Mouse (Mus musculus) hindbrain, embryonic 11.5 days (tissue): ENCODE measurements around the gene Gabarap. TPM values are rescaled to one million over a fixed set of nuclear protein-coding genes. Genes with fewer than 3 reads are reported as not detected.
"Not testable (repeated sequence)": the region's sequence is repeated elsewhere in the genome, so short reads cannot be mapped to it uniquely, and the experiment has no call there.

Source experiments
- ATAC-seq: fragments of 200-750 bp; cut with Nextera tagmentation; 2 replicates; pipeline ENCODE4 v1.8.0; 2017; ENCODE audit warnings: mild to moderate bottlenecking, moderate TSS enrichment, moderate library complexity; ENCODE audit not compliant: low FRiP score
- DNase-seq: peaks from one replicate; pipeline ENCODE4 v3.0.0-alpha.2; 2015; ENCODE audit warnings: low spot score
- H3K27ac ChIP-seq: fragments of 300-500 bp; sonication (generic); 2 replicates; pipeline ENCODE4 v1.5.1; 2014; ENCODE audit warnings: mild to moderate bottlenecking, low read depth, low read length
- H3K27me3 ChIP-seq: fragments of 300-500 bp; sonication (generic); 2 replicates; pipeline ENCODE4 v1.6.1; 2014; ENCODE audit warnings: mild to moderate bottlenecking, low read length, moderate library complexity, mixed read lengths; ENCODE audit not compliant: control insufficient read depth, insufficient read depth
- H3K36me3 ChIP-seq: fragments of 300-500 bp; sonication (generic); 2 replicates; pipeline ENCODE4 v1.6.1; 2014; ENCODE audit warnings: mild to moderate bottlenecking, low read length, moderate library complexity, mixed read lengths; ENCODE audit not compliant: control insufficient read depth, insufficient read depth
- H3K4me1 ChIP-seq: fragments of 300-500 bp; sonication (generic); replicated peaks from 2 replicates; pipeline ENCODE4 v1.6.1; 2014; ENCODE audit warnings: low read length, mixed read lengths; ENCODE audit not compliant: control insufficient read depth, insufficient read depth
- H3K4me2 ChIP-seq: fragments of 300-500 bp; sonication (generic); replicated peaks from 2 replicates; pipeline ENCODE4 v1.6.1; 2014; ENCODE audit warnings: mild to moderate bottlenecking, low read depth, low read length
- H3K4me3 ChIP-seq: fragments of 300-500 bp; sonication (generic); 2 replicates; pipeline ENCODE4 v1.5.1; 2014; ENCODE audit warnings: low read depth, low read length
- H3K9ac ChIP-seq: fragments of 300-500 bp; sonication (generic); 2 replicates; pipeline ENCODE4 v1.6.1; 2014; ENCODE audit warnings: low read depth, low read length
- H3K9me3 ChIP-seq: fragments of 300-500 bp; sonication (generic); 2 replicates; pipeline ENCODE4 v1.6.1; 2016; ENCODE audit warnings: low read length; ENCODE audit not compliant: control insufficient read depth
- WGBS: fragments of 180-500 bp; shearing (Covaris S2); extraction: QIAGEN DNeasy Blood & Tissue Kit; methylation state at CpG from one replicate; pipeline ENCODE4 v1.1.7; 2014; 5-methylcytosine and 5-hydroxymethylcytosine counted together
- polyA plus RNA-seq: library from polyadenylated mRNA; unstranded; fragments of >200 nt; fragmentation: Nextera tagmentation; extraction: Ambion mirVana; gene quantifications from 2 replicates; pipeline ENCODE4 v1.2.1, GENCODE M21; 2014

Gene Gabarap
- polyA plus RNA-seq, 1 experiment from 2014 or later = 643 TPM

DNA sequence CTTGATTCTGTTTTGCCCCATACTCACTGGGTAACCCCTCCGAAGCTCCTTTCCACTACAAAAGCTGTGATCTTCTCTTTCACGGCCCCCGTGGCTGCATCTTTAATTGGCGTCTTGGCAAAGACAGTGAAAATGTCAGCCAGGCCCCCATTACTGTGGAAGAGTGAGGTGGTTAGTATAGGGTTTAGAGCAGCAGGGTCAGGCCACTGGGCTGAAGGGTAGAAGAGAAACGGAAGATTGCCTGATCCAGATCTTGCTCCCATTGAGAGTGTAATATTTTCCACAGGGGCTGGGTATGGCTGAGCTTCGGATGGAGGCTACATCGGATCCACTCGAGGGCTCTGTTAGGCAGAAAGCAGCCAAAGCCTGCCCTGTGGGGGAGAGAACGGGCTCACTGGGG is 22.0 kb downstream of the Gabarap start:
- no peak overlapping the region for H3K9ac ChIP-seq
- WGBS = 94% methylated on average over 9 of the region's 9 CpGs
- no peaks in the 10 kb centered on the region for H3K9me3 ChIP-seq
- DNase-seq = no peak
- no peak overlapping the region for H3K27ac ChIP-seq
- H3K4me3 ChIP-seq = no peak overlapping the region
- no peak overlapping the region for H3K4me2 ChIP-seq
- no peak for ATAC-seq
- peaks cover 11% of the 10 kb centered on the region for H3K4me1 ChIP-seq
- H3K36me3 ChIP-seq = peaks cover 18% of the 10 kb centered on the region
- H3K27me3 ChIP-seq = no peaks in the 10 kb centered on the region

DNA sequence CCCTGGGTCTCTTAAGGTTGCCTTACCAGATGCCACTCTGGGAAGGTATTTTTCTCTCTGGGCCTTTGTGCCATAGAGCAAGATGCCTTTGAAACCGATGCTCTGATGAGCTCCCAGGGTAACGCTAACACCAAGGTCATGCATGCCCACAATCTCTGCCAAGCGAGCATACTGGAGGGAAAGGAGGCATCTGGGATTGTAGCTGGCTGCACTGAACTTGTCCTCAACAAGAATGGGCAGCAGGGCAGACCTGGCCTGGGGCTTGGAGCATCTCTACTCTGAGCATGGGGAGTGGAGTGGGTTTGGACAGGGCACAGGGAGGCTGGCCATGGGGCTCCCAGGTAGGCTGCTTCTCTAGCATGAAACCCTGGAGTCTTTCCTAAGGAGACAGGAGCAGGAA is 22.5 kb downstream of the Gabarap start:
- no peaks in the 10 kb centered on the region for H3K27me3 ChIP-seq
- 86% methylated on average over 3 of the region's 3 CpGs for WGBS
- H3K9me3 ChIP-seq = no peaks in the 10 kb centered on the region
- no peak overlapping the region for H3K4me2 ChIP-seq
- ATAC-seq = no peak
- DNase-seq = no peak
- peaks cover 18% of the 10 kb centered on the region for H3K36me3 ChIP-seq
- H3K27ac ChIP-seq = no peak overlapping the region
- no peak overlapping the region for H3K9ac ChIP-seq
- no peak overlapping the region for H3K4me3 ChIP-seq
- peaks cover 11% of the 10 kb centered on the region for H3K4me1 ChIP-seq

GRCm38 (mm10) chr11:70014051-70014450 is 23.1 kb downstream of the Gabarap start:
- no peak overlapping the region for H3K27ac ChIP-seq
- no peak overlapping the region for H3K4me2 ChIP-seq
- H3K4me1 ChIP-seq = peaks cover 11% of the 10 kb centered on the region
- H3K9ac ChIP-seq = no peak overlapping the region
- peaks cover 12% of the 10 kb centered on the region for H3K36me3 ChIP-seq
- DNase-seq (no peak), ATAC-seq (no peak)
- no peaks in the 10 kb centered on the region for H3K27me3 ChIP-seq
- H3K9me3 ChIP-seq = no peaks in the 10 kb centered on the region
- H3K4me3 ChIP-seq = no peak overlapping the region
- 59% methylated on average over 5 of the region's 5 CpGs for WGBS

DNA sequence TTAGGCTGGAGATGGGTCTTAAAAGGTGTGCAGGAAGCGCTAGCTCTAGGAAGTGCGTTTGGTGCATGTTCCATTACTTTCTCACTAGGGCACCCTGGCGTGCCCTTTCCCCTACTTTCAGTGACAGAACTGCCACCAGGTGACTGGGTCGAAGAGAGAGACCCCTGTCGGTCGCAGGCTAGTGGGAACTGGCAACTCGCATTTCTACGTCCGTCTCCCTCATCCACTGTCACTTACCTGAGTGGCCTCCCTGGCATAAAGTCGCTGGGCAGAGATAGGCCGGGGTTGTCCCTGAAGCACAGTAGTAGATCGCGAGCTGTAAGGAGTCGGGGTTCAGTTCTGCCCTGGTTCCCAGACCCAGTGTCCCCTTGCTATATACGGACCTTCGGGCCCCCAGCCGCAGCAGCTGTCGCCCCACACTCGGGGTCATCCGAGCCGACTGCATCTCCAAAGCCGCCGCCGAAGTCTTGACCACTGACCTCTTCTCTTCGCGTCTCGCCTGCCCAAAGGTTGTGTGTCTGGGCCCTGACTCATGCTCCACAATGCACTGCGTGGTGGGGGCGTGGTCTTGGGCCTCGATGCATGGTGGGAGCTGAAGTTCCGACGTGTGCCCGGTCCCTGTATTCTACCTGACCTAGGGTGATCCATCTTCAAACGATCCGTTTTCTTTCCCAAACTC is 24.1 kb downstream of the Gabarap start, which contains the start of gene Acadvl:
Gene Acadvl (minus strand): TSS at position 532 of the 679 bp plus-strand sequence.
- H3K4me3 ChIP-seq = peak within 1 kb of the TSS; percentile 41
- peak; percentile 90 for DNase-seq
- no peaks in the 10 kb centered on the region for H3K27me3 ChIP-seq
- no peaks in the 10 kb centered on the region for H3K9me3 ChIP-seq
- peaks cover 11% of the 10 kb centered on the region for H3K4me1 ChIP-seq
- peak; percentile 77 for ATAC-seq
- WGBS = 1% methylated on average over 35 of the region's 35 CpGs
- H3K4me2 ChIP-seq = peak within 1 kb of the TSS; percentile 51
- H3K27ac ChIP-seq = peak within 1 kb of the TSS; percentile 31; the same call in 1 of the 2 replicates
- peak within 1 kb of the TSS; percentile 45 for H3K9ac ChIP-seq
- H3K36me3 ChIP-seq = peaks cover 10% of the 10 kb centered on the region

DNA sequence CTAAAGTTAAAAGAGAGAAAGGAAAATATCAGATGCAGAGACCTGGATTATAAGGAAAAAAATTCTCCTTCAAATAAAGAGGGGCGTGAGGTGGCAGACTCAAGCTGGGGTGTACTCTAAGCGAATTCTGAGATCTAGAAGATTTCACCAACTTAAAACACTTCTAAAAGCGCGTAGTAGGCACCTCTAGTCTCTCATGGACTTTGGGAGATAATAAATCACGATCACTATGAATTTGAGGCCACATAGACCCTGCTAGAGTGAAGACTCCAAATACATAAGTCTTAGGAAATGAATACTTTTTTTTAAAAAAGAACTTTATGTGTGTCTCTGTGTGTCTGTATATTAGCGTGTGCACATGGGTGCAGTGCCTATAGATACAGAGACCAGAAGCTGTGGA is 24.7 kb downstream of the Gabarap start:
- Histone ChIP-seq H3K4me3 (no peak overlapping the region), H3K4me1 (peaks cover 15% of the 10 kb centered on the region), H3K36me3 (peaks cover 10% of the 10 kb centered on the region), H3K27me3 (no peaks in the 10 kb centered on the region), H3K9ac (no peak overlapping the region), H3K9me3 (no peaks in the 10 kb centered on the region), H3K27ac (no peak overlapping the region), H3K4me2 (no peak overlapping the region)
- no peak for ATAC-seq
- DNase-seq = no peak
- WGBS = 68% methylated on average over 6 of the region's 6 CpGs

- not testable (repeated sequence) for H3K27ac ChIP-seq
Measured at GRCm38 (mm10) chr11:70016177-70016576, 25.2 kb downstream of the Gabarap start.

GRCm38 (mm10) chr11:70016669-70017068 is 25.7 kb downstream of the Gabarap start, which contains the start of gene Dlg4:
Gene Dlg4 (plus strand): TSS chr11:70016942.
- Histone ChIP-seq H3K4me1 (peaks cover 15% of the 10 kb centered on the region), H3K4me3 (peak within 1 kb of the TSS; percentile 51), H3K27ac (0 out of 2 replicates have a peak within 1 kb of the TSS, but pooled peaks have one; percentile 24)

More at GRCm38 (mm10) chr11:70016177-70016576, 25.2 kb downstream of the Gabarap start:
- WGBS = 83% methylated on average over 2 of the region's 2 CpGs
- not testable (repeated sequence) for H3K4me2 ChIP-seq, H3K9me3 ChIP-seq, H3K27me3 ChIP-seq, ATAC-seq, H3K4me3 ChIP-seq, H3K9ac ChIP-seq, DNase-seq, H3K36me3 ChIP-seq
- peaks cover 15% of the 10 kb centered on the region for H3K4me1 ChIP-seq

GRCm38 (mm10) chr11:70017199-70017767 is 26.3 kb downstream of the Gabarap start:
- ATAC-seq = no peak
- 49% methylated on average over 7 of the region's 7 CpGs for WGBS

More at GRCm38 (mm10) chr11:70016669-70017068, 25.7 kb downstream of the Gabarap start, which contains the start of gene Dlg4:
- H3K36me3 ChIP-seq = 0 out of 2 replicates have a peak, but pooled peaks cover 7% of the 10 kb centered on the region
- H3K9me3 ChIP-seq = no peaks in the 10 kb centered on the region
- no peaks in the 10 kb centered on the region for H3K27me3 ChIP-seq
- peak within 1 kb of the TSS; percentile 81; the same call in 1 of the 2 replicates for H3K9ac ChIP-seq
- DNase-seq = no peak
- peak within 1 kb of the TSS; percentile 82 for H3K4me2 ChIP-seq
- ATAC-seq = no peak
- 81% methylated on average over 3 of the region's 3 CpGs for WGBS

More at GRCm38 (mm10) chr11:70017199-70017767, 26.3 kb downstream of the Gabarap start:
- Histone ChIP-seq H3K36me3 (0 out of 2 replicates have a peak, but pooled peaks cover 3% of the 10 kb centered on the region), H3K4me2 (peak overlapping the region; percentile 82), H3K27ac (0 out of 2 replicates have a peak overlapping the region, but pooled peaks have one; percentile 24), H3K4me1 (peaks cover 15% of the 10 kb centered on the region), H3K9ac (peak overlapping the region; percentile 81; the same call in 1 of the 2 replicates), H3K27me3 (no peaks in the 10 kb centered on the region), H3K4me3 (no peak overlapping the region; the same call in 1 of the 2 replicates), H3K9me3 (no peaks in the 10 kb centered on the region)
- DNase-seq = no peak
